Mouse (Mus musculus) cerebellum, adult 2 months (tissue): ENCODE results near the gene Kctd3.

Experiments used
- CTCF ChIP-seq: fragments of 200-500 bp; IDR thresholded peaks from 2 replicates; pipeline ENCODE4 v1.5.1; 2011; ENCODE audit warnings: low read depth, mild to moderate bottlenecking, control low read depth, low read length, moderate library complexity, borderline replicate concordance; ENCODE audit not compliant: insufficient read depth
- POLR2A ChIP-seq: fragments of 200-500 bp; IDR thresholded peaks from 2 replicates; pipeline ENCODE4 v1.6.1; 2011; ENCODE audit warnings: low read length, control low read depth, borderline replicate concordance; ENCODE audit not compliant: insufficient read depth

GRCm38 (mm10) chr1:189054941-189055551 is 47.4 kb upstream of the Kctd3 start:
- TF ChIP-seq POLR2A (no peak), CTCF (no peak)
